Mouse (Mus musculus): ENCODE measurements around the gene Prps1l1. TPM values are rescaled to one million over a fixed set of nuclear protein-coding genes. Genes with fewer than 3 reads are reported as not detected.

The Prps1l1 gene
- not detected for polyA plus RNA-seq (2012; fragmentation: generic; extraction: Trizol)
- long read RNA-seq, experiment 1: 0 reads
- long read RNA-seq, experiment 2: 0 reads

DNA sequence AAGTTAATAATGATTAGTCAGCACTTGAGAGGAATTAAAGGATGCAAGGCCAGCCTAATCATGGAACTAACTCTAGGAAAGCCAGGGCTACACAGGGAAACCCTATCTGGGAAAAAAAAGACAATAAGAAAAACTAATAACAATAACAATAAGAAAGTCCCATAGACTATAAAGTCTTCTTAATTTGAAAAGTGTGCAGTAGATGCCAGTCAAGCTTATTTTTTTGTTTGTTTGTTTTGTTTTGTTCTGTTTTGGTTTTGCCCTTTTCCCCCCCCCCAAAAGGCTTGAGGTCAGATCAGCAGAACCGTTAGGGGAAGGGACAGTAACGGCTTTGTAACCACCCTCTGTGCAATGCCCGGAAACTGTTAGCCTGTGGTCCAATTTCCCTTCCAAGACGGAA is at the start of gene Prps1l1:
Gene Prps1l1, plus strand, starts transcription at position 301 of the 400 bp plus-strand sequence.
- Histone ChIP-seq H3K4me3 (ENCODE audit: insufficient read depth, poor library complexity, severe bottlenecking) (no peak within 1 kb of the TSS), H3ac (ENCODE audit: control insufficient read depth, insufficient read length, low read depth) (no peak within 1 kb of the TSS), H3K79me2 (ENCODE audit: control insufficient read depth, insufficient read depth) (no peaks in the 10 kb centered on the region), H3K27me3 (ENCODE audit: control insufficient read depth, insufficient read depth, insufficient read length) (no peaks in the 10 kb centered on the region), H3K36me3 (ENCODE audit: control insufficient read depth, insufficient read depth) (no peaks in the 10 kb centered on the region), H3K79me3 (ENCODE audit: low read depth) (no peaks in the 10 kb centered on the region)
- TF ChIP-seq CEBPB (IDR thresholded peaks at IDR 0.05; ENCODE audit: low read depth) (no peak), MYOG (IDR thresholded peaks at IDR 0.05; ENCODE audit: control insufficient read depth, extremely low read depth, insufficient read length) (no peak), MAX (IDR thresholded peaks at IDR 0.05) (no peak), MYOD1 (IDR thresholded peaks at IDR 0.05; ENCODE audit: control insufficient read depth, insufficient read length, low read depth) (no peak), USF1 (IDR thresholded peaks at IDR 0.05; ENCODE audit: low read depth) (no peak), FOSL1 (IDR thresholded peaks at IDR 0.05; ENCODE audit: insufficient read depth, low read length, poor library complexity, severe bottlenecking) (no peak), CTCF (IDR thresholded peaks at IDR 0.05; ENCODE audit: control insufficient read depth, insufficient read depth, insufficient read length) (no peak)

DNA sequence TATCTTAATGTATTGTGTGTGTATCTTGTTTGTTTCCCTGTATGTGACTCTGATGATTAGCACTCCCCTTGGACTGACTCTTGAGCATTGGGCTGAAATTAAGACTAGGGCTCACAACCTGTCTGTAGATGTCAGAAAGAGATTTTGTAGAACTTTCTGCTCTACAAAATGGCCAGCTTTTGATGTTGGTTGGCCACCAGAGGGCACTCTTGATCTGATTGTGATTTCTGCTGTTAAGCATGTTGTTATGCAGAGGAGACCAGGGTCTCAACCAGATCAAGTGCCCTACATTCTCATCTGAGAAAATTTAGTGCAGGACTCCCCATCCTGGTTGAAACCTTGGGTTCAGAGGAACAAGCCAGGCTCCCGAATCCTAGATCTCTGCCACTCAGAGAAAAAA is 46.6 kb upstream of the Prps1l1 start:
- H3K27me3 ChIP-seq (ENCODE audit: control insufficient read depth, insufficient read depth, insufficient read length): no peaks in the 10 kb centered on the region
- no peak overlapping the region for H3ac ChIP-seq (ENCODE audit: control insufficient read depth, insufficient read length, low read depth)
- H3K36me3 ChIP-seq (ENCODE audit: control insufficient read depth, insufficient read depth): no peaks in the 10 kb centered on the region
- H3K79me3 ChIP-seq (ENCODE audit: low read depth): no peaks in the 10 kb centered on the region
- no peaks in the 10 kb centered on the region for H3K79me2 ChIP-seq (ENCODE audit: control insufficient read depth, insufficient read depth)
- TF ChIP-seq FOSL1 (IDR thresholded peaks at IDR 0.05; ENCODE audit: insufficient read depth, low read length, poor library complexity, severe bottlenecking): no peak
- no peak for TF ChIP-seq MYOD1 (IDR thresholded peaks at IDR 0.05; ENCODE audit: control insufficient read depth, insufficient read length, low read depth)
- no peak for TF ChIP-seq MYOG (IDR thresholded peaks at IDR 0.05; ENCODE audit: control insufficient read depth, extremely low read depth, insufficient read length)
- no peak for TF ChIP-seq CTCF (IDR thresholded peaks at IDR 0.05; ENCODE audit: control insufficient read depth, insufficient read depth, insufficient read length)
- TF ChIP-seq USF1 (IDR thresholded peaks at IDR 0.05; ENCODE audit: low read depth): no peak
- TF ChIP-seq CEBPB (IDR thresholded peaks at IDR 0.05; ENCODE audit: low read depth): no peak
- no peak overlapping the region for H3K4me3 ChIP-seq (ENCODE audit: insufficient read depth, poor library complexity, severe bottlenecking)

GRCm38 (mm10) chr12:34949066-34949706 is 35.4 kb upstream of the Prps1l1 start:
- no peaks in the 10 kb centered on the region for H3K36me3 ChIP-seq (ENCODE audit: control insufficient read depth, insufficient read depth)
- no peaks in the 10 kb centered on the region for H3K79me3 ChIP-seq (ENCODE audit: low read depth)
- no peak overlapping the region for H3K4me3 ChIP-seq (ENCODE audit: insufficient read depth, poor library complexity, severe bottlenecking)
- H3K27me3 ChIP-seq (ENCODE audit: control insufficient read depth, insufficient read depth, insufficient read length): no peaks in the 10 kb centered on the region
- H3K79me2 ChIP-seq (ENCODE audit: control insufficient read depth, insufficient read depth): no peaks in the 10 kb centered on the region
- TF ChIP-seq CEBPB (IDR thresholded peaks at IDR 0.05; ENCODE audit: low read depth) (no peak), MYOG (IDR thresholded peaks at IDR 0.05; ENCODE audit: control insufficient read depth, extremely low read depth, insufficient read length) (no peak), MYOD1 (IDR thresholded peaks at IDR 0.05; ENCODE audit: control insufficient read depth, insufficient read length, low read depth) (no peak), USF1 (IDR thresholded peaks at IDR 0.05; ENCODE audit: low read depth) (no peak), FOSL1 (IDR thresholded peaks at IDR 0.05; ENCODE audit: insufficient read depth, low read length, poor library complexity, severe bottlenecking) (no peak), MAX (IDR thresholded peaks at IDR 0.05) (no peak), CTCF (IDR thresholded peaks at IDR 0.05; ENCODE audit: control insufficient read depth, insufficient read depth, insufficient read length) (no peak)
- H3ac ChIP-seq (ENCODE audit: control insufficient read depth, insufficient read length, low read depth): no peak overlapping the region

- no peaks in the 10 kb centered on the region for H3K79me3 ChIP-seq (ENCODE audit: low read depth)
- TF ChIP-seq MAX (IDR thresholded peaks at IDR 0.05) (no peak), USF1 (IDR thresholded peaks at IDR 0.05; ENCODE audit: low read depth) (no peak), CTCF (IDR thresholded peaks at IDR 0.05; ENCODE audit: control insufficient read depth, insufficient read depth, insufficient read length) (no peak), MYOG (IDR thresholded peaks at IDR 0.05; ENCODE audit: control insufficient read depth, extremely low read depth, insufficient read length) (no peak), CEBPB (IDR thresholded peaks at IDR 0.05; ENCODE audit: low read depth) (no peak), FOSL1 (IDR thresholded peaks at IDR 0.05; ENCODE audit: insufficient read depth, low read length, poor library complexity, severe bottlenecking) (no peak), MYOD1 (IDR thresholded peaks at IDR 0.05; ENCODE audit: control insufficient read depth, insufficient read length, low read depth) (no peak)
- H3K36me3 ChIP-seq (ENCODE audit: control insufficient read depth, insufficient read depth): no peaks in the 10 kb centered on the region
Observed at GRCm38 (mm10) chr12:34975991-34976390, 8.6 kb upstream of the Prps1l1 start.

GRCm38 (mm10) chr12:34985865-34986264 is 1.3 kb downstream of the Prps1l1 start:
- TF ChIP-seq USF1 (IDR thresholded peaks at IDR 0.05; ENCODE audit: low read depth) (no peak), CEBPB (IDR thresholded peaks at IDR 0.05; ENCODE audit: low read depth) (no peak), MYOD1 (IDR thresholded peaks at IDR 0.05; ENCODE audit: control insufficient read depth, insufficient read length, low read depth) (no peak), CTCF (IDR thresholded peaks at IDR 0.05; ENCODE audit: control insufficient read depth, insufficient read depth, insufficient read length) (no peak), MYOG (IDR thresholded peaks at IDR 0.05; ENCODE audit: control insufficient read depth, extremely low read depth, insufficient read length) (no peak), FOSL1 (IDR thresholded peaks at IDR 0.05; ENCODE audit: insufficient read depth, low read length, poor library complexity, severe bottlenecking) (no peak), MAX (IDR thresholded peaks at IDR 0.05) (no peak)
- Histone ChIP-seq H3K79me2 (ENCODE audit: control insufficient read depth, insufficient read depth) (no peaks in the 10 kb centered on the region), H3ac (ENCODE audit: control insufficient read depth, insufficient read length, low read depth) (no peak overlapping the region), H3K36me3 (ENCODE audit: control insufficient read depth, insufficient read depth) (no peaks in the 10 kb centered on the region), H3K27me3 (ENCODE audit: control insufficient read depth, insufficient read depth, insufficient read length) (no peaks in the 10 kb centered on the region), H3K4me3 (ENCODE audit: insufficient read depth, poor library complexity, severe bottlenecking) (no peak overlapping the region), H3K79me3 (ENCODE audit: low read depth) (no peaks in the 10 kb centered on the region)

More at GRCm38 (mm10) chr12:34975991-34976390, 8.6 kb upstream of the Prps1l1 start:
- H3K4me3 ChIP-seq (ENCODE audit: insufficient read depth, poor library complexity, severe bottlenecking): no peak overlapping the region
- H3K79me2 ChIP-seq (ENCODE audit: control insufficient read depth, insufficient read depth): no peaks in the 10 kb centered on the region
- no peak overlapping the region for H3ac ChIP-seq (ENCODE audit: control insufficient read depth, insufficient read length, low read depth)
- no peaks in the 10 kb centered on the region for H3K27me3 ChIP-seq (ENCODE audit: control insufficient read depth, insufficient read depth, insufficient read length)
